Mouse (Mus musculus) cerebellum, adult 2 months (tissue): ENCODE data around the gene Apbb1ip. TPM values are rescaled to one million over a fixed set of nuclear protein-coding genes. Genes with fewer than 3 reads are reported as not detected.
A peak's percentile ranks its signal among the peaks of the same experiment; 100 is the strongest.
"Not testable (repeated sequence)": the region's sequence is repeated elsewhere in the genome, so short reads cannot be mapped to it uniquely, and the experiment has no call there.

Experiments used
- DNase-seq, 2 experiments: peaks; one replicate each; pipeline ENCODE4 v3.0.0; 2021
- H3K27ac ChIP-seq: fragments of 200-500 bp; 2 replicates; pipeline ENCODE4 v1.5.1; 2012; ENCODE audit warnings: low read length, control low read depth, inconsistent platforms; ENCODE audit not compliant: insufficient read depth
- H3K27me3 ChIP-seq: fragments of 200-500 bp; 2 replicates; pipeline ENCODE4 v1.6.1; 2012; ENCODE audit warnings: inconsistent platforms, mild to moderate bottlenecking, low read length, moderate library complexity; ENCODE audit not compliant: control insufficient read depth, insufficient read depth
- H3K4me1 ChIP-seq: fragments of 200-500 bp; 2 replicates; pipeline ENCODE4 v1.6.1; 2011; ENCODE audit warnings: low read length; ENCODE audit not compliant: control insufficient read depth, insufficient read depth
- H3K4me3 ChIP-seq: fragments of 200-500 bp; replicated peaks from 2 replicates; pipeline ENCODE3; 2011; ENCODE audit warnings: mild to moderate bottlenecking, low read depth, low read length, control low read depth; ENCODE audit not compliant: insufficient read depth
- CTCF ChIP-seq: fragments of 200-500 bp; IDR thresholded peaks from 2 replicates; pipeline ENCODE4 v1.5.1; 2011; ENCODE audit warnings: low read depth, mild to moderate bottlenecking, control low read depth, low read length, moderate library complexity, borderline replicate concordance; ENCODE audit not compliant: insufficient read depth
- POLR2A ChIP-seq: fragments of 200-500 bp; IDR thresholded peaks from 2 replicates; pipeline ENCODE4 v1.6.1; 2011; ENCODE audit warnings: low read length, control low read depth, borderline replicate concordance; ENCODE audit not compliant: insufficient read depth
- WGBS: fragments of 180-500 bp; shearing (Covaris S2); methylation state at CpG from one replicate; pipeline ENCODE4 v1.1.7; 2018; 5-methylcytosine and 5-hydroxymethylcytosine counted together
- polyA plus RNA-seq: library from polyadenylated mRNA; depleted of rRNA; stranded (reverse); fragments of >200 nt; gene quantifications from 2 replicates; pipeline ENCODE4 v1.2.3, GENCODE M21; 2012

Apbb1ip gene
- polyA plus RNA-seq, 1 experiment, result 1.5 TPM

GRCm38 (mm10) chr2:22857501-22857900 lies 83.6 kb downstream of the Apbb1ip start:
- TF ChIP-seq POLR2A, result no peak
- no peak for TF ChIP-seq CTCF

GRCm38 (mm10) chr2:22862194-22862593 lies 88.3 kb downstream of the Apbb1ip start:
- TF ChIP-seq POLR2A, result no peak
- no peak for TF ChIP-seq CTCF
- DNase-seq, result no peak
- 76% methylated on average over 2 of the region's 2 CpGs for WGBS
- no peak overlapping the region for H3K27ac ChIP-seq
- H3K4me3 ChIP-seq, result no peak overlapping the region
- H3K27me3 ChIP-seq, result no peaks in the 10 kb centered on the region
- H3K4me1 ChIP-seq, result no peaks in the 10 kb centered on the region

More at GRCm38 (mm10) chr2:22857501-22857900, 83.6 kb downstream of the Apbb1ip start:
- Histone ChIP-seq H3K27ac (no peak overlapping the region), H3K27me3 (no peaks in the 10 kb centered on the region), H3K4me3 (no peak overlapping the region), H3K4me1 (no peaks in the 10 kb centered on the region)
- DNase-seq, result no peak
- 55% methylated on average over 3 of the region's 3 CpGs for WGBS

GRCm38 (mm10) chr2:22864394-22865037 lies 90.6 kb downstream of the Apbb1ip start:
- H3K4me1 ChIP-seq, result not testable (repeated sequence)
- peak; percentile 66 to 72 for DNase-seq
- WGBS, result 3% methylated on average over 6 of the region's 6 CpGs

GRCm38 (mm10) chr2:22865818-22866217 lies 91.9 kb downstream of the Apbb1ip start:
- WGBS, result 89% methylated on average over 1 of the region's 1 CpGs
- DNase-seq, result no peak
- Histone ChIP-seq H3K4me3 (no peak overlapping the region), H3K4me1 (no peaks in the 10 kb centered on the region), H3K27me3 (no peaks in the 10 kb centered on the region), H3K27ac (no peak overlapping the region)
- no peak for TF ChIP-seq POLR2A
- no peak for TF ChIP-seq CTCF

More at GRCm38 (mm10) chr2:22864394-22865037, 90.6 kb downstream of the Apbb1ip start:
- H3K4me3 ChIP-seq, H3K27me3 ChIP-seq, H3K27ac ChIP-seq: not testable (repeated sequence)
- peak; percentile 74 for TF ChIP-seq CTCF

- no peak for TF ChIP-seq CTCF
- H3K27me3 ChIP-seq, result no peaks in the 10 kb centered on the region
- H3K27ac ChIP-seq, result no peak overlapping the region
- DNase-seq, result no peak
- H3K4me1 ChIP-seq, result no peaks in the 10 kb centered on the region
- no peak overlapping the region for H3K4me3 ChIP-seq
- WGBS, result 78% methylated on average over 7 of the region's 7 CpGs
Measured at GRCm38 (mm10) chr2:22866894-22867424, 93.1 kb downstream of the Apbb1ip start.

GRCm38 (mm10) chr2:22873159-22873558 lies 99.3 kb downstream of the Apbb1ip start:
- Histone ChIP-seq H3K4me3 (no peak overlapping the region), H3K27ac (no peak overlapping the region), H3K4me1 (no peaks in the 10 kb centered on the region), H3K27me3 (no peaks in the 10 kb centered on the region)
- TF ChIP-seq POLR2A, result no peak
- TF ChIP-seq CTCF, result no peak
- no peak for DNase-seq
- 90% methylated on average over 1 of the region's 1 CpGs for WGBS

- no peak for DNase-seq
- TF ChIP-seq POLR2A (no peak), CTCF (no peak)
- Histone ChIP-seq H3K27me3 (no peaks in the 10 kb centered on the region), H3K4me1 (no peaks in the 10 kb centered on the region), H3K27ac (no peak overlapping the region), H3K4me3 (no peak overlapping the region)
- WGBS, result 69% methylated on average over 10 of the region's 10 CpGs
Measured at GRCm38 (mm10) chr2:22874628-22875027, 100.7 kb downstream of the Apbb1ip start.

- H3K27ac ChIP-seq, result no peak overlapping the region
- no peak for TF ChIP-seq CTCF
- TF ChIP-seq POLR2A, result no peak
Measured at GRCm38 (mm10) chr2:22876614-22877013, 102.7 kb downstream of the Apbb1ip start.

GRCm38 (mm10) chr2:22878781-22879180 lies 104.9 kb downstream of the Apbb1ip start:
- no peak overlapping the region for H3K4me3 ChIP-seq
- H3K27me3 ChIP-seq, result no peaks in the 10 kb centered on the region
- no peak overlapping the region for H3K27ac ChIP-seq
- 11% methylated on average over 1 of the region's 1 CpGs for WGBS
- no peak for DNase-seq
- no peak for TF ChIP-seq CTCF
- no peaks in the 10 kb centered on the region for H3K4me1 ChIP-seq

More at GRCm38 (mm10) chr2:22876614-22877013, 102.7 kb downstream of the Apbb1ip start:
- H3K27me3 ChIP-seq, result no peaks in the 10 kb centered on the region
- no peak for DNase-seq
- no peaks in the 10 kb centered on the region for H3K4me1 ChIP-seq
- no peak overlapping the region for H3K4me3 ChIP-seq
- WGBS, result 94% methylated on average over 3 of the region's 3 CpGs

- not testable (repeated sequence) for DNase-seq, H3K4me1 ChIP-seq, H3K4me3 ChIP-seq, H3K27me3 ChIP-seq, H3K27ac ChIP-seq
- 87% methylated on average over 3 of the region's 3 CpGs for WGBS
Measured at GRCm38 (mm10) chr2:22880726-22881125, 106.8 kb downstream of the Apbb1ip start.
